Mouse (Mus musculus) spleen, adult 2 months (tissue): ENCODE measurements around the gene Cdkn2d. TPM values are rescaled to one million over a fixed set of nuclear protein-coding genes. Genes with fewer than 3 reads are reported as not detected.

Experiments
- DNase-seq, 2 experiments: peaks; one replicate each; pipeline versions ENCODE4 v3.0.0 to v3.0.0-alpha.2; 2012 to 2021; ENCODE audit warnings: low spot score in 2 of 2, low read depth in 1 of 2
- H3K27ac ChIP-seq: fragments of 200-500 bp; 2 replicates; pipeline ENCODE4 v1.5.1; 2012; ENCODE audit warnings: low read length, inconsistent platforms; ENCODE audit not compliant: insufficient read depth
- H3K27me3 ChIP-seq: fragments of 200-500 bp; 2 replicates; pipeline ENCODE4 v1.6.1; 2012; ENCODE audit warnings: mild to moderate bottlenecking, moderate library complexity, low read length, inconsistent platforms; ENCODE audit not compliant: control insufficient read depth, insufficient read depth
- H3K36me3 ChIP-seq: fragments of 200-500 bp; 2 replicates; pipeline ENCODE4 v1.6.1; 2012; ENCODE audit warnings: mild to moderate bottlenecking, low read length, inconsistent platforms; ENCODE audit not compliant: control insufficient read depth, insufficient read depth
- H3K4me1 ChIP-seq: fragments of 200-500 bp; 2 replicates; pipeline ENCODE4 v1.6.1; 2011; ENCODE audit warnings: inconsistent platforms; ENCODE audit not compliant: control insufficient read depth, insufficient read depth, insufficient read length
- H3K4me3 ChIP-seq: fragments of 200-500 bp; 2 replicates; pipeline ENCODE4 v1.5.1; 2011; ENCODE audit warnings: mild to moderate bottlenecking, inconsistent platforms; ENCODE audit not compliant: insufficient read depth, insufficient read length; ENCODE audit errors: extremely low read depth
- CTCF ChIP-seq: fragments of 200-500 bp; IDR thresholded peaks from 2 replicates; pipeline ENCODE4 v1.5.1; 2011; ENCODE audit warnings: mild to moderate bottlenecking, inconsistent platforms; ENCODE audit not compliant: insufficient read depth, insufficient read length, insufficient replicate concordance; ENCODE audit errors: extremely low read depth
- POLR2A ChIP-seq: fragments of 200-500 bp; IDR thresholded peaks from 2 replicates; pipeline ENCODE4 v1.6.1; 2011; ENCODE audit warnings: low read depth, low read length, inconsistent platforms
- WGBS: fragments of 180-500 bp; shearing (Covaris S2); methylation state at CpG from one replicate; pipeline ENCODE4 v1.1.7; 2018; 5-methylcytosine and 5-hydroxymethylcytosine counted together
- polyA plus RNA-seq: library from polyadenylated mRNA; depleted of rRNA; stranded (reverse); fragments of >200 nt; gene quantifications from 2 replicates; pipeline ENCODE4 v1.2.3, GENCODE M21; 2012; rRNA removed

Gene Cdkn2d
- 87.4 and 115 TPM in 2 replicates for polyA plus RNA-seq

DNA sequence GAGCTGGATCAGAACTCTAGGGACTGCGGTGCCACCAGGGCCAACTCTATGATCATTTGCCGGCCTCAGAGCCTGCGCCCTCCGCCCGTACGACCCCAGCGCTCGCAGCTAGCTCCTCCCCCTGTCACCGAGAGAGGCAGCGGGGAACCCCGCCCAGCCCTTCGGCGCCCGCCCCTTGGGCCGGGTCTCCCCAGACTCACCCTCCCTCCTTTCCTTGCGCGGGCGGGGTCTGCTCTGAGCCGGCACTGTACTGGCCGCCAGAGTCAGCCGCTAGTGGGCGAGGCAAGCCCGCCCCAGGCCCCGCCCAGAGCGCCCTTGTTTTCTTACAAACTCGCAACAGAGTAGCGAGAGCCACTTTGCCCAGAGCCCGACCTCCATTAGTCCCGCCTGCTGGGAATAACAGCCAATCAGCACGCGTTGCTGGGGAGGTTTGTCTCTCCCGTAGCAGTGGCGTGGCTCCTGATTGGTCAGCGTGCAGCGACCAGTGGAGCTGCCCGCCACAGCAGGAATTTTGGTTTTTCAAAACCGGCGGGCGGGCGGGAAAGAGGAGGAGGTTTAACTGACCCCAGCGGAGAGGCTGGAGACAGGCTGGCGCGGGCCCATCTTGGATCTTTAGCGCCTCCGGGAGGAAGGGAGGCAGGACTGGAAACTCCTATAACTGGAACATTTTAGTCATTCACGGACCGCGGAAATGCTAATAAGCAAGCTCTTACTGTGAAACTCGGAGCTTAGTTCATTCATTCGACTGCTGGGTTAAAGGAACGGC, at the start of gene Cdkn2d:
TSS of gene Cdkn2d (minus strand) at position 386 of the 766 bp plus-strand sequence.
- Histone ChIP-seq H3K27ac (peak within 1 kb of the TSS; percentile 83), H3K4me3 (peak within 1 kb of the TSS; percentile 78), H3K4me1 (peaks cover 10% of the 10 kb centered on the region; the same call in 1 of the 2 replicates), H3K27me3 (no peaks in the 10 kb centered on the region), H3K36me3 (0 out of 2 replicates have a peak, but pooled peaks cover 1% of the 10 kb centered on the region)
- TF ChIP-seq POLR2A (peak; percentile 25), CTCF (0 out of 2 replicates have a peak, but pooled peaks have one; percentile 9)
- WGBS: under 1% methylated on average over 47 of the region's 51 CpGs
- peak; percentile 100 for DNase-seq

DNA sequence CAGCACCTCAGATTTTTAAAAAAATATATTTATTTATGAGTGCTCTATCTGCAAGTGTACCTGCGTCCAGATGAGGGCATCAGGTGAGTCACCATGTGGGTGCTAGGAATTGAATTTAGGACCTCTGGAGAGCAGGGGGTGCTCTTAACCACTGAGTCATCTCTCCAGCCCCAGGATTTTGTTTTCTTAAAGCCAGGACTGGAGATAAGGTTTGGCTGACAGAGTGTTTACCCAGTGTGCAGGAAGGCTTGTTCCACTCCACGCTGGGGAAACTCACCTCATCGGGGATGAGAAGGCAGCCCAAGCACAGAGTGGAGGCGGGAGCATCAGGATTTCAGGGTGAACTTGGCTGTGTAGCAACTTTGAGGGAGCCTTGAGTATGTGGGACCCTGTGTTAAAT, 49.2 kb upstream of the Cdkn2d start:
- no peak for DNase-seq
- peaks cover 47% of the 10 kb centered on the region for H3K36me3 ChIP-seq
- H3K4me1 ChIP-seq: no peaks in the 10 kb centered on the region; the same call in 1 of the 2 replicates
- no peak overlapping the region for H3K4me3 ChIP-seq
- no peaks in the 10 kb centered on the region for H3K27me3 ChIP-seq
- no peak overlapping the region for H3K27ac ChIP-seq
- no peak for TF ChIP-seq CTCF
- WGBS: 93% methylated on average over 4 of the region's 4 CpGs

DNA sequence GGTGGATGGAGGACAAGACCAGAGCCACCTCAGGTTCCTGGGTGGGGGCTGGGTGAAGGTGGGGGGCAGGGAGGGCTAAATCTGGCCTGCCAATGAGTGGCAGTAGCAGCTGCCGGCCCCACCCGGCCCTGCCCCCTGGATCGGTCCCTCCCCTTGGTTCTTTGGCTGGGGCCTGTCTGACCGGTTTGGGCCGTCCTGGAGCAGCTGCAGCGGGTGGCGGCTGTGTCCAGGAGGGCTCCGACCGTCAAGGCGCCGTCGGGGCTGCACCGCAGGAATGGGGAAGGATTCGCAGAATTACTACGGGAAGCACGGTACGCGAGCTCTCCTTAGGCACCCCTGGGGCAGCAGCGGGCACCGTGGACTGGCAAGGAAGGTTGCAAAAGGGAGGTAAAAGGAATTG, 46.4 kb upstream of the Cdkn2d start:
- WGBS: 90% methylated on average over 20 of the region's 20 CpGs
- Histone ChIP-seq H3K27ac (no peak overlapping the region), H3K36me3 (peaks cover 25% of the 10 kb centered on the region), H3K4me3 (no peak overlapping the region), H3K27me3 (no peaks in the 10 kb centered on the region), H3K4me1 (peaks cover 7% of the 10 kb centered on the region)
- no peak for DNase-seq
- no peak for TF ChIP-seq POLR2A
- no peak for TF ChIP-seq CTCF

DNA sequence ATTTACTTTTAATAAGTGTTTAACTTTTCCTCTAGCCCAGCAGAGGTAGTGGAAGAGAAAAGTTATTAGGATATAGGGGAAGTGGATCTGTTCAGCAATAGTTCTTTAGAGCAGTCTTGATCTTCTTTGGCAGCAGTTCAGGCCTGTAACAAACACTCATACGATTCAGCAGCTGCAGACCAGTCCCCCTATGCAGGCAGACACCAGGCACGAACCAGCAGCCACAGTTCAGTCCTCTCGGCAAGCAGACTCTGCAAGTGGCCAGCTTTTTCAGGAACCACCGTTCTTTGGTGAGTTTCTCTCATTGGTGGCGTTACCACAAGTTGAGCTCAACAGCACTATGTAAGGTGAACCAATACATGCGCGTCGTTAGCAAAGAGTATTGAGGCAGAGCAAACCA, 45.3 kb upstream of the Cdkn2d start:
- Histone ChIP-seq H3K36me3 (peaks cover 14% of the 10 kb centered on the region), H3K27me3 (no peaks in the 10 kb centered on the region), H3K4me1 (peaks cover 19% of the 10 kb centered on the region), H3K27ac (no peak overlapping the region), H3K4me3 (no peak overlapping the region)
- 94% methylated on average over 8 of the region's 8 CpGs for WGBS
- TF ChIP-seq POLR2A (no peak), CTCF (no peak)
- no peak for DNase-seq

DNA sequence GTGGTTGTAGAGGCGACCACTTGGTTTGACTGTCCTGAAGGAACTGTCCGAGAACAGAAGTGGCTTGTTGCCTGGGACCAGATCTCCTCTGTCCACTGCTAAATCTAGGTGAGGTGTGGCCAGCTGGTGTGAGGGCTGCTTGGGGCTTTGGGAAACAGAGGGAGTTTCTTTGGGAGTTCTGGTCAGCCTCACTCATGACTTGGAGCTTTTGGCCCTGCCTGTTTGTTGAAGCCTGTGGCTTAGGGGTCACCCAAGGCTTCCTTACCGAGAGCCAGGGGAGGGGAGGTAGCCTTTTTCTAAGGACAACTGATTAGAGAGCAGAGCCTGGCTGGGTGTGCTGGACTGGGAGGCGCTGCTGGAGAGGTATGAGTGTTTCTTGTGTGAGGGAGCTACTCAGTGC, 44.2 kb upstream of the Cdkn2d start:
- no peaks in the 10 kb centered on the region for H3K27me3 ChIP-seq
- TF ChIP-seq POLR2A (no peak), CTCF (no peak)
- peaks cover 25% of the 10 kb centered on the region for H3K4me1 ChIP-seq
- no peak overlapping the region for H3K27ac ChIP-seq
- peaks cover 11% of the 10 kb centered on the region for H3K36me3 ChIP-seq
- no peak overlapping the region for H3K4me3 ChIP-seq
- no peak for DNase-seq
- WGBS: 77% methylated on average over 4 of the region's 4 CpGs

DNA sequence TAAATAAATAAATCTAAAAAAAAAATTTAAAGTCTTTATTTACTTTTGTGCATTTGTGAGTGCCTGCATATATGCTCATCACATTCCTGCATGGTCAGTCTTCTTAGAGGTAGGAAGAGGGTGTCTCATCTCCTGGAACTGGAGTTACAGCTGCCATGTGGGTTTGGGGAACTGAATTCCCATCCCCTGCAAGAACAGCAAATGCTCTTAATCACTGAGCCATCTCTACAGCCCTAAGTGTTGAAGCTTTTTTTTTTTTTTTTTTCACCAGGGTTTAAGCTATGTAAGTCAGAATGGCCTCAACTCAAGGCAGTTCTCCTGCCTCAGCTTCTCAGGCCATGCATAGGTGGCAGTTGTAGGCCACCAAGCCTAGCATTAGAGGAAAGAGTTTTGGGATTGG, 43.5 kb upstream of the Cdkn2d start:
- TF ChIP-seq POLR2A: no peak
- TF ChIP-seq CTCF: no peak
- Histone ChIP-seq H3K36me3 (peaks cover 6% of the 10 kb centered on the region), H3K4me3 (no peak overlapping the region), H3K27me3 (no peaks in the 10 kb centered on the region), H3K4me1 (peaks cover 31% of the 10 kb centered on the region), H3K27ac (no peak overlapping the region)
- no peak for DNase-seq

DNA sequence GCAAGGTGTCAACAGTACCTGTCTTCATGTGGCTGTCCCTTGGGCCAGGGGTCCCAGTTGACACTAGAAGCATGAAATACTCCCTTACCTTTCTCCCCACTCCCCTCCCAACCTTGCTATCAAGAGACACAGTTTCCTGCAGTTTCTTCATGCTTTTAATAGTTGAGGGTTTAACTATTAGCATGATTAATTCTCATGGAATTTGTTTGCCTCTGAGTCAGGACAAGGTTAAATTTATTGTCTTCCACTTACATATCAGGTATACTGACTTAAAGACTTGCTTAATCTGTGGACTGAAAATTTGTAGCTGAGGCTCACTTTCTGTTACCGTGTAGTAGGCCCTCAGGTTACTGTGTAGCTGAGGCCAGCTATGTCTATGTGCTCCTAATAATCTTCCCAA, 42.3 kb upstream of the Cdkn2d start:
- H3K4me1 ChIP-seq: peaks cover 42% of the 10 kb centered on the region
- H3K4me3 ChIP-seq: no peak overlapping the region
- TF ChIP-seq CTCF (no peak), POLR2A (no peak)
- peaks cover 5% of the 10 kb centered on the region for H3K36me3 ChIP-seq
- DNase-seq: no peak
- 83% methylated on average over 1 of the region's 1 CpGs for WGBS
- no peaks in the 10 kb centered on the region for H3K27me3 ChIP-seq
- H3K27ac ChIP-seq: peak overlapping the region; percentile 52
